Mouse (Mus musculus) ovary, adult 18-20 months (tissue): ENCODE measurements around the gene 1700017B05Rik.
A peak's percentile ranks its signal among the peaks of the same experiment; 100 is the strongest.

ENCODE experiments used
- DNase-seq: peaks from one replicate; pipeline ENCODE4 v3.0.0; 2022; ENCODE audit warnings: low spot score, mixed read lengths

Gene 1700017B05Rik

GRCm38 (mm10) chr9:57272902-57273804 lies 10.7 kb upstream of the 1700017B05Rik start:
- DNase-seq: no peak

GRCm38 (mm10) chr9:57271837-57272562 lies 9.6 kb upstream of the 1700017B05Rik start:
- DNase-seq: peak; percentile 48

GRCm38 (mm10) chr9:57271081-57271480 lies 8.7 kb upstream of the 1700017B05Rik start:
- DNase-seq: no peak

- DNase-seq: no peak
Observed at GRCm38 (mm10) chr9:57270399-57270798, 8.0 kb upstream of the 1700017B05Rik start.

GRCm38 (mm10) chr9:57269384-57269783 lies 7.0 kb upstream of the 1700017B05Rik start:
- DNase-seq: no peak

GRCm38 (mm10) chr9:57268575-57268974 lies 6.2 kb upstream of the 1700017B05Rik start:
- no peak for DNase-seq

- DNase-seq: no peak
Observed at GRCm38 (mm10) chr9:57268078-57268477, 5.7 kb upstream of the 1700017B05Rik start.

- no peak for DNase-seq
Observed at GRCm38 (mm10) chr9:57267421-57267820, 5.0 kb upstream of the 1700017B05Rik start.

- no peak for DNase-seq
Observed at GRCm38 (mm10) chr9:57265125-57265524, 2.7 kb upstream of the 1700017B05Rik start.

- DNase-seq: no peak
Observed at GRCm38 (mm10) chr9:57262795-57263684, 628 bp upstream of the 1700017B05Rik start.

GRCm38 (mm10) chr9:57261516-57261912 lies 898 bp downstream of the 1700017B05Rik start:
- peak; percentile 39 for DNase-seq

GRCm38 (mm10) chr9:57260940-57261339 lies 1.5 kb downstream of the 1700017B05Rik start:
- DNase-seq: no peak

GRCm38 (mm10) chr9:57259736-57260135 lies 2.7 kb downstream of the 1700017B05Rik start:
- DNase-seq: peak; percentile 82

- DNase-seq: no peak
Observed at GRCm38 (mm10) chr9:57257627-57258026, 4.8 kb downstream of the 1700017B05Rik start.

GRCm38 (mm10) chr9:57256861-57257260 lies 5.6 kb downstream of the 1700017B05Rik start:
- DNase-seq: no peak

GRCm38 (mm10) chr9:57256309-57256708 lies 6.1 kb downstream of the 1700017B05Rik start:
- no peak for DNase-seq

GRCm38 (mm10) chr9:57254823-57255495 lies 7.5 kb downstream of the 1700017B05Rik start:
- DNase-seq: no peak

- peak; percentile 60 for DNase-seq
Observed at GRCm38 (mm10) chr9:57254061-57254460, 8.4 kb downstream of the 1700017B05Rik start.

GRCm38 (mm10) chr9:57251139-57251538 lies 11.3 kb downstream of the 1700017B05Rik start:
- DNase-seq: no peak

GRCm38 (mm10) chr9:57250026-57250425 lies 12.4 kb downstream of the 1700017B05Rik start:
- no peak for DNase-seq
